Mouse (Mus musculus) hematopoietic multipotent progenitor cell, adult 10-12 weeks (in vitro differentiated cells): ENCODE results near the gene Prpf38a. TPM values are rescaled to one million over a fixed set of nuclear protein-coding genes. Genes with fewer than 3 reads are reported as not detected.

ENCODE experiments used
- polyA plus RNA-seq: library from polyadenylated mRNA; stranded (reverse); fragments of >175 nt; gene quantifications from 2 replicates; pipeline ENCODE4 v1.2.3, GENCODE M21; 2012; ENCODE audit warnings: low replicate concordance

Gene Prpf38a
- 1.3 and 4.0 TPM in 2 replicates for polyA plus RNA-seq

GRCm38 (mm10) chr4:108578840-108579742 is at the start of gene Prpf38a, which contains the start of gene Orc1:
Prpf38a (minus strand) TSS chr4:108579336.
Orc1 (plus strand) TSS chr4:108579423.

GRCm38 (mm10) chr4:108619587-108620341 is 40.6 kb upstream of the Prpf38a start, which contains the start of gene Cc2d1b:
Cc2d1b (plus strand) TSS chr4:108619940.

Other genes starting within 250 kb of the Prpf38a start
- not detected in 2 replicates for gene Shisal2a, start 196.0 kb downstream of the Prpf38a start, polyA plus RNA-seq
- gene Gpx7, start 172.4 kb downstream of the Prpf38a start, polyA plus RNA-seq: 0.89 and 1.7 TPM in 2 replicates
- gene Tut4, start 119.9 kb downstream of the Prpf38a start, polyA plus RNA-seq: 40.7 and 65.4 TPM in 2 replicates
- 0.17 and 3.8 TPM in 2 replicates for gene Orc1, start 87 bp upstream of the Prpf38a start, polyA plus RNA-seq
- 67.9 and 97.8 TPM in 2 replicates for gene Cc2d1b, start 40.6 kb upstream of the Prpf38a start, polyA plus RNA-seq
- gene 3110021N24Rik, start 140.3 kb upstream of the Prpf38a start, polyA plus RNA-seq: 0.06 and 0.36 TPM in 2 replicates
- 0.68 and 1.6 TPM in 2 replicates for gene Zfyve9, start 201.5 kb upstream of the Prpf38a start, polyA plus RNA-seq